Mouse (Mus musculus): Measurements from ENCODE around the gene Ergic1. TPM values are rescaled to one million over a fixed set of nuclear protein-coding genes. Genes with fewer than 3 reads are reported as not detected.

Ergic1 gene
- total RNA-seq, 1 experiment from 2014 or later: 44.6 TPM

- ATAC-seq (replicated peaks; ENCODE audit: low read depth, poor library complexity, severe bottlenecking): no peak
These were observed 127.8 kb downstream of the Ergic1 start for GRCm38 (mm10) chr17:26688795-26689735.

- peak; percentile 54; the same call in 1 of the 2 replicates for ATAC-seq (replicated peaks; ENCODE audit: low read depth, poor library complexity, severe bottlenecking)
These were observed 128.5 kb downstream of the Ergic1 start for GRCm38 (mm10) chr17:26689810-26690209.

GRCm38 (mm10) chr17:26690236-26690635 is 128.9 kb downstream of the Ergic1 start:
- ATAC-seq (replicated peaks; ENCODE audit: low read depth, poor library complexity, severe bottlenecking): 0 out of 2 replicates have a peak, but pooled peaks have one; percentile 5

- ATAC-seq (replicated peaks; ENCODE audit: low read depth, poor library complexity, severe bottlenecking): no peak
These were observed 129.8 kb downstream of the Ergic1 start for GRCm38 (mm10) chr17:26691110-26691509.

GRCm38 (mm10) chr17:26693424-26693823 is 132.1 kb downstream of the Ergic1 start:
- no peak for ATAC-seq (replicated peaks; ENCODE audit: low read depth, poor library complexity, severe bottlenecking)

GRCm38 (mm10) chr17:26694171-26694570 is 132.9 kb downstream of the Ergic1 start:
- no peak for ATAC-seq (replicated peaks; ENCODE audit: low read depth, poor library complexity, severe bottlenecking)

- ATAC-seq (replicated peaks; ENCODE audit: low read depth, poor library complexity, severe bottlenecking): no peak
These were observed 133.9 kb downstream of the Ergic1 start for GRCm38 (mm10) chr17:26695193-26695592.

- 0 out of 2 replicates have a peak, but pooled peaks have one; percentile 42 for ATAC-seq (replicated peaks; ENCODE audit: low read depth, poor library complexity, severe bottlenecking)
These were observed 137.6 kb downstream of the Ergic1 start for GRCm38 (mm10) chr17:26698846-26699245.

GRCm38 (mm10) chr17:26699819-26700616 is 138.7 kb downstream of the Ergic1 start:
- ATAC-seq (replicated peaks; ENCODE audit: low read depth, poor library complexity, severe bottlenecking): no peak

GRCm38 (mm10) chr17:26701565-26701964 is 140.3 kb downstream of the Ergic1 start:
- ATAC-seq (replicated peaks; ENCODE audit: low read depth, poor library complexity, severe bottlenecking): no peak

GRCm38 (mm10) chr17:26702621-26703020 is 141.3 kb downstream of the Ergic1 start:
- ATAC-seq (replicated peaks; ENCODE audit: low read depth, poor library complexity, severe bottlenecking): no peak

- no peak for ATAC-seq (replicated peaks; ENCODE audit: low read depth, poor library complexity, severe bottlenecking)
These were observed 142.4 kb downstream of the Ergic1 start for GRCm38 (mm10) chr17:26703671-26704070.

- peak; percentile 69 for ATAC-seq (replicated peaks; ENCODE audit: low read depth, poor library complexity, severe bottlenecking)
These were observed 144.4 kb downstream of the Ergic1 start for GRCm38 (mm10) chr17:26705463-26706359.

Other genes with a start within 250 kb of the Ergic1 start
- 2.7 and 8.5 TPM in 2 replicates for gene Neurl1b, start 146.7 kb upstream of the Ergic1 start, total RNA-seq (2017)
- gene Dusp1, start 639 bp downstream of the Ergic1 start, total RNA-seq (2017): 73.2 and 84.6 TPM in 2 replicates
- gene Atp6v0e, start 101.7 kb downstream of the Ergic1 start, total RNA-seq (2017): 236 and 246 TPM in 2 replicates
- gene Crebrf, start 154.2 kb downstream of the Ergic1 start, total RNA-seq (2017): 24.3 and 33.2 TPM in 2 replicates
- gene Bnip1, start 219.6 kb downstream of the Ergic1 start, total RNA-seq (2017): 68.1 and 68.4 TPM in 2 replicates